Mouse (Mus musculus): Measurements from ENCODE around the gene Gbp4.
"Not testable (repeated sequence)": the region's sequence is repeated elsewhere in the genome, so short reads cannot be mapped to it uniquely, and the experiment has no call there.

DNA sequence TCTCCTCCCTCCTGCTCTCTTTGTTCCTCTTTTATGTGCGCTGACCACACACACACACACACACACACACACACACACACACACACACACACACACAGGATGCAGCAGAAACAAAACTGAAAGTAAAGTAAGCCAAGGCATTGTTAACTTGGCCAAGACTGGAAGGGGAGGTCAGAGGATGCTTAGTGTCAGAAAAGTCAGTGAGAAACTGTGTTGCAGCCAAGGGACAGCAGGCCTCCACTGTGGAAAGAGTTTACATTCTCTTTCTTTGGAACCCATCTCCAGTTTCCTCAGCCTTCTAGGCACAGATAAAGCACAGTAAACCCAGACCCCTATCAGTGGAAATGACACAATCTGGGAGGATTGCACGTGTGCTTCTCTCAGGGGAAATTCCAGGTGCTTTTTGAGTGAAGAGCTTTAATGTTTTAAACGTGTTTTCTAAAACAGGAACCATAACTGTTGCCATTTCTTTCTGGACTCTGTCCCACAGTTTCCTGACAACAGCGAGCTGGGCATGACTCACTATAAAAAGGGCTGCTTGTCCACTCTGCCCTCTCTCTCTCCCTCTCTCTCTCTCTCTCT lies 29.0 kb downstream of the Gbp4 start:
- not testable (repeated sequence) for TF ChIP-seq EP300, CTCF (IDR thresholded peaks at IDR 0.05)
